Mouse (Mus musculus) CD4-positive, CD25-positive, alpha-beta regulatory T cell, adult 4 months (primary cell): ENCODE data around the gene AA792892. TPM values are rescaled to one million over a fixed set of nuclear protein-coding genes. Genes with fewer than 3 reads are reported as not detected.
"Not testable (repeated sequence)": the region's sequence is repeated elsewhere in the genome, so short reads cannot be mapped to it uniquely, and the experiment has no call there.

Experiments used
- ATAC-seq: one replicate; pipeline ENCODE4 v1.8.0; 2017
- polyA plus RNA-seq, 2 experiments: library from polyadenylated mRNA; unstranded; fragments of 100-300 nt; shearing (Covaris generic); gene quantifications; one replicate each; pipeline ENCODE4 v1.2.1; 2017

The AA792892 gene
- not detected for polyA plus RNA-seq

DNA sequence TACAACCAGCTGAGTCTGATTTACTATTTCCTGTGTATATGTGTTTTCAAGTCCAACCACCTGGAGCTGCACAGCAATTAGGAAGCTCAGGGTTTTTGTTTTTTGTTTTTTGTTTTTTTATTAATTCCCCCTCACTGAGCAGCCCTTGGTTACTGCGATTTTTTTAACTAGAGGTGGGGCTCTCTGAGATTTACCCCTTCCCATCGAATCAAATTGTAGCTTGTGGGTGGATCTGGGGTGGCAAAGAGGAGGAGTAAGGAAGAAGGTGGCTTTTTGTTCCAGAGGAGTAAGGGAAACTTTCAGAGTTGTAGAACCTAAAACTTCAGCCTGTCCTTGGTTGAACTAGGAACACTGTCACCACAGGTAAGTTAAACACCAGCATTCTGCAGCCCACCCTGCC lies at the start of gene AA792892:
AA792892 (plus strand) TSS at position 301 of the 400 bp plus-strand sequence.
- ATAC-seq, result not testable (repeated sequence)

DNA sequence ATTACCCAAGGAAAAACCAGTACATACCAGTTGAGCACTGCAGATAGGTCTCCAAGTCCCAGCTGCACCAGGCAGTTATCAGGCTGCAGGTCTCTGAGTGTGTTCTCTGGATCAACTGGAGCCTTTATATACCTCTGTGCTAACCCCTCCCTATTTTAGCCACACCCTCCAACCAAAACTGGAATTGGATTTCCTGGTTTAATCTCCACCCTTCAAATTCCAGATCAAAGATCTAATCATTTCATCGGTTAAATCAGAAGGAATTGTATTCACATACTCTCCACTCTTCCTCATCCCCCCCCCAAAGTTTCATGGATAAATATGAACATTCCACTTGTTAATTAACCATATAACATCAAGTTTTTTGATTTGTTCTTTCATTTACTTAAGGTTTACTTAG lies 32.9 kb upstream of the AA792892 start, which contains the start of gene A430089I19Rik:
A430089I19Rik (minus strand) TSS at position 101 of the 400 bp plus-strand sequence.
- not testable (repeated sequence) for ATAC-seq

DNA sequence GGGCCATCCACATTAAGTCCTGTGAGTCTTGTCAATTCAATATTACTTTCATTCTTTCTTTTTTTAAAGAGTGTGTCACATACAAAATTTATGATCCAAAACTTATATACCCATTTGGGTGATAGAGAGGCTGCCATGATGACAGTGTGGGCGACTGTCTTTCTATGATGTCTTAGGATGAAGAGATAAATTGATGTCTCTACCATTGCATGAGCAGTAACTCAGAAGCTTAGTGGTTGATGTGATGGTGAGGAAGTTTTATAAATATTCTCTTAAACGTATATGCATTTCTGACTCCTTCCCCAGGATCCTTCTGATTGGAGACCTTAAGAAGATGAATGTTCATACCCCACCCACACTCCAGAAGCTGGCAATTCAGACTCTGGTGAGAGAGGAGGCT lies 25.4 kb upstream of the AA792892 start, which contains the start of gene Gm6502:
Gm6502 (plus strand) TSS at position 301 of the 400 bp plus-strand sequence.
- not testable (repeated sequence) for ATAC-seq

Other genes with a start within 250 kb of the AA792892 start
- not detected for gene Gm3106, start 121.7 kb upstream of the AA792892 start, polyA plus RNA-seq
- gene A430089I19Rik, start 33.0 kb upstream of the AA792892 start, polyA plus RNA-seq, result not detected
- gene Gm6502, start 25.3 kb upstream of the AA792892 start, polyA plus RNA-seq, result under 1 TPM in 1 of 2 experiments, not detected in 1; 0.31 TPM
- not detected for gene Gm7682, start 106.0 kb downstream of the AA792892 start, polyA plus RNA-seq
- not detected for gene Gm3139, start 186.5 kb downstream of the AA792892 start, polyA plus RNA-seq